Mouse (Mus musculus): ENCODE data around the gene Tmigd3. TPM values are rescaled to one million over a fixed set of nuclear protein-coding genes. Genes with fewer than 3 reads are reported as not detected.

Tmigd3 gene
- total and polyA plus RNA-seq, 3 experiments, result 0.27 to 0.36 TPM; not detected in 1

DNA sequence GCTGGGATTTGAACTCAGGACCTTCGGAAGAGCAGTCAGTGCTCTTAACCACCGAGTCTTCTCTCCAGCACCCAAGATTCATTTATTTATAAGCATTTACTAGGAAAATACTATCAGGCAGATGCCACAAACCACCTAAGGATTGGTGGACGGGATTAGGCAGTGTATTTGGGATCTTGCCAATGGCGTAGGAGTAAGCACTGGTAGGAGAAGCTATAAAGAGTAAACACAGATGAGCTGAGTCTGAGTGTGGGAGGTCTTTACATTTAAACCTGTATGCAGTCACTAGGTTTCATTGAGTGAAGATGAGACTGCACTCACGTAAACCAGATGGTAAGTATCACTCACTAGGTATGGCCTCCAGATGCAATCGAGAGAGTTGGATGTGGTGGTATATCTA lies 63.2 kb downstream of the Tmigd3 start:
- no peak for DNase-seq (ENCODE audit: low read depth, low spot score)

DNA sequence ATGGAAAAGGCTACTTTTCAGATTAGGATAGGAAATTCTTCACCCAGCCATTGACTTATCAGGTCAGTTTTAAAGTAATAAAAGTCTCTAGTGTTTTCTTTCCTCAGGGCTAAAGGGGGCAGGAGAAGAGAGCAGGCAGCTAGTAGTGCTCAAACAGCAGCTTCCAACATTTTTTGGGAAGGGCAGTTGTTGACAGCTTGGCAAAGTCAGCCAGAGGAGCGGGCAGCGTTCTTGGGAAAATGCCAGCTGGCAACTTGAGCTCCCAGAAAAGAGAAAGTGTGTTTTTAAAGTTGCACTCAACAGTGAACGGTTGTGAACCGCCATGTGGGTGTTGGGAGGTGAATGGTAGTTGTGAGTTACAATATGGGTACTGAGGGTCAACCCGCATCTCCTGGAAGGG lies 64.3 kb downstream of the Tmigd3 start:
- Histone ChIP-seq H3K4me1 (ENCODE audit: control insufficient read depth in 1 of 2, insufficient read depth in 2 of 2, low read length in 2 of 2) (peaks cover 0 to 11% of the 10 kb centered on the region in 2 experiments; a peak in 2 of 4 replicates), H3K36me3 (ENCODE audit: control insufficient read depth in 1 of 2, insufficient read depth in 2 of 2, low read length in 2 of 2) (peaks cover 0 to 14% of the 10 kb centered on the region in 2 experiments; a peak in 2 of 4 replicates), H3K79me2 (ENCODE audit: control insufficient read depth, insufficient read depth, low read length, poor library complexity) (peaks cover 3% of the 10 kb centered on the region; the same call in 1 of the 2 replicates), H3K9me3 (replicated peaks; ENCODE audit: insufficient read depth, low read length) (no peaks in the 10 kb centered on the region), H3K27ac (ENCODE audit: control insufficient read depth, low read depth, low read length) (no peak overlapping the region), H3K27me3 (ENCODE audit: control insufficient read depth in 1 of 2, insufficient read depth in 2 of 2, low read length in 2 of 2) (no peaks in the 10 kb centered on the region), H3K4me3 (ENCODE audit: control insufficient read depth in 1 of 2, insufficient read depth in 1 of 2, low read depth in 2 of 2, low read length in 2 of 2) (no peak overlapping the region), H3K9ac (ENCODE audit: control insufficient read depth, low read depth, low read length, poor library complexity, severe bottlenecking) (no peak overlapping the region)
- DNase-seq (ENCODE audit: low read depth, low spot score), result no peak
- TF ChIP-seq ELF1 (IDR thresholded peaks at IDR 0.05; ENCODE audit: low read depth, low read length) (no peak), ZC3H11A (IDR thresholded peaks at IDR 0.05; ENCODE audit: low read depth, low read length) (no peak), BHLHE40 (IDR thresholded peaks at IDR 0.05; ENCODE audit: borderline replicate concordance, low read depth, low read length) (no peak), JUND (IDR thresholded peaks at IDR 0.05; ENCODE audit: low read depth, low read length) (no peak), E2F4 (IDR thresholded peaks at IDR 0.05; ENCODE audit: borderline replicate concordance, low read depth, low read length) (no peak)

More for the DNA sequence above, 63.2 kb downstream of the Tmigd3 start:
- Histone ChIP-seq H3K79me2 (ENCODE audit: control insufficient read depth, insufficient read depth, low read length, poor library complexity) (peaks cover 5% of the 10 kb centered on the region; the same call in 1 of the 2 replicates), H3K27me3 (ENCODE audit: control insufficient read depth in 1 of 2, insufficient read depth in 2 of 2, low read length in 2 of 2) (no peaks in the 10 kb centered on the region), H3K4me3 (ENCODE audit: control insufficient read depth in 1 of 2, insufficient read depth in 1 of 2, low read depth in 2 of 2, low read length in 2 of 2) (no peak overlapping the region), H3K4me1 (ENCODE audit: control insufficient read depth in 1 of 2, insufficient read depth in 2 of 2, low read length in 2 of 2) (peaks cover 0 to 14% of the 10 kb centered on the region in 2 experiments; a peak in 2 of 4 replicates), H3K27ac (ENCODE audit: control insufficient read depth, low read depth, low read length) (no peak overlapping the region), H3K36me3 (ENCODE audit: control insufficient read depth in 1 of 2, insufficient read depth in 2 of 2, low read length in 2 of 2) (peaks cover 0 to 14% of the 10 kb centered on the region in 2 experiments; a peak in 2 of 4 replicates), H3K9ac (ENCODE audit: control insufficient read depth, low read depth, low read length, poor library complexity, severe bottlenecking) (no peak overlapping the region), H3K9me3 (replicated peaks; ENCODE audit: insufficient read depth, low read length) (no peaks in the 10 kb centered on the region)
- no peak for TF ChIP-seq E2F4 (IDR thresholded peaks at IDR 0.05; ENCODE audit: borderline replicate concordance, low read depth, low read length)
- no peak for TF ChIP-seq RCOR1 (IDR thresholded peaks at IDR 0.05; ENCODE audit: low read depth, low read length)
- TF ChIP-seq ZMIZ1 (IDR thresholded peaks at IDR 0.05; ENCODE audit: low read depth, low read length), result no peak
- no peak for TF ChIP-seq MAX (IDR thresholded peaks at IDR 0.05; ENCODE audit: low read length)
- no peak for TF ChIP-seq CHD2 (IDR thresholded peaks at IDR 0.05; ENCODE audit: low read length)
- TF ChIP-seq POLR2AphosphoS5 (IDR thresholded peaks at IDR 0.05; ENCODE audit: borderline replicate concordance, low read depth, low read length), result no peak

DNA sequence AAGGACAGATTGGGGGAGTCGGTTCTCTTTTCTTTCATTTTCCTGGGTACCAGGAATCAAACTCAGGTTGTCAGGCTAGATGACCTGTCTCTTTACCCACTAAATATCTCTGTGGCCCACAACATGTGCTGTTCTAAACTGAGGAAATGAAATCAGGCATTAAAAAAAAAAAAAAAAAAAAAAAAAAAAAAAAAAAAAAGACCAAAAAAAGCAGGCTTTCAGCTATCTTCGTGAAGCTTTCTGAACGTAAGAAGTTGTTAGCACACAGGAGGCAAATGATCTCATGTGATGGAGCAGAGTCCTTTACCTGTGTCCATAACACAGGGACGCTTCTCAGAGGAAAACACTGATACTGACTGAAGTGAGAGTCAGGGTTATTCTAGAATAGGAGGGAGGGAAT lies 65.4 kb downstream of the Tmigd3 start:
- H3K36me3 ChIP-seq (ENCODE audit: control insufficient read depth in 1 of 2, insufficient read depth in 2 of 2, low read length in 2 of 2), result peaks cover 5 to 9% of the 10 kb centered on the region in 2 experiments
- DNase-seq (ENCODE audit: low read depth, low spot score), result no peak
- H3K4me1 ChIP-seq (ENCODE audit: control insufficient read depth in 1 of 2, insufficient read depth in 2 of 2, low read length in 2 of 2), result peaks cover 0 to 10% of the 10 kb centered on the region in 2 experiments; a peak in 2 of 4 replicates
- H3K9ac ChIP-seq (ENCODE audit: control insufficient read depth, low read depth, low read length, poor library complexity, severe bottlenecking), result no peak overlapping the region
- no peak overlapping the region for H3K4me3 ChIP-seq (ENCODE audit: control insufficient read depth in 1 of 2, insufficient read depth in 1 of 2, low read depth in 2 of 2, low read length in 2 of 2)
- H3K79me2 ChIP-seq (ENCODE audit: control insufficient read depth, insufficient read depth, low read length, poor library complexity), result peaks cover 3% of the 10 kb centered on the region; the same call in 1 of the 2 replicates
- no peaks in the 10 kb centered on the region for H3K9me3 ChIP-seq (replicated peaks; ENCODE audit: insufficient read depth, low read length)
- no peak overlapping the region for H3K27ac ChIP-seq (ENCODE audit: control insufficient read depth, low read depth, low read length)
- H3K27me3 ChIP-seq (ENCODE audit: control insufficient read depth in 1 of 2, insufficient read depth in 2 of 2, low read length in 2 of 2), result no peaks in the 10 kb centered on the region
- peak; percentile 63; the same call in 1 of the 2 replicates for TF ChIP-seq ZNF384 (IDR thresholded peaks at IDR 0.05; ENCODE audit: low read depth, low read length)
- TF ChIP-seq TAL1 (IDR thresholded peaks at IDR 0.05; ENCODE audit: low read length), result no peak
- no peak for TF ChIP-seq POLR2AphosphoS5 (IDR thresholded peaks at IDR 0.05; ENCODE audit: borderline replicate concordance, low read depth, low read length)
